Mouse (Mus musculus) spleen, adult 2 months (tissue): Measurements from ENCODE around the gene Rtcb.

Experiments used
- CTCF ChIP-seq: fragments of 200-500 bp; IDR thresholded peaks from 2 replicates; pipeline ENCODE4 v1.5.1; 2011; ENCODE audit warnings: mild to moderate bottlenecking, inconsistent platforms; ENCODE audit not compliant: insufficient read depth, insufficient read length, insufficient replicate concordance; ENCODE audit errors: extremely low read depth
- POLR2A ChIP-seq: fragments of 200-500 bp; IDR thresholded peaks from 2 replicates; pipeline ENCODE4 v1.6.1; 2011; ENCODE audit warnings: low read depth, low read length, inconsistent platforms

DNA sequence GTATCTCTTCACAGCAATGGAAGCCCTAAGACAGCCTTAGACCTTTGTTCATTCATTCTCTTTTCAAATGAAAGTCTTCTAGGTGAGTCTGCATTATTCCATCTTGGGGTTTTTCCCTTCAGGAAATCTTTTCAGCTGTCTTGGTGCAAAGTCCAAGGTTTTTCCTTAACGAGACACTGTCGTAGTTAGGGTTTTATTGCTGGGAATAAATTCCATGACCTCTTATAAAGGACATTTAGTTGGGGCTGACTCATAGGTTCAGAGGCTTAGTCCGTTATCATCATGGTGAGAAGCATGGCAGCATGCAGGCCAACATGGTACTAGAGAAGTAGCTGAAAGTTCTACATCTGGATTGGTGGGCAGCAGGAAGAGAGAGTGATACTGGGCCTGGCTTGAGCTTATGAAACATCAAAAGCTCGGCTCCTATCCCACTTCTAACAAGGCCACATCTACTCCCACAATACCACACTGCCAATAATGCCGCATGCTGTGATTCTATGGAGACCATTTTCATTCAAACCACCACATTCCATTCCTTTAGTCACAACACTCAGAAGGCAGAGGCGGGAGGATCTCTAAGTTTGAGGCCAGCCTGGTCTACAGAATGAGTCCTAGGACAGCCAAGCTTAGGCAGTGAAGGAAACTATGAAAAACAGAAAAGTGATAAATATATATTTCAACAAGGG is 21.2 kb downstream of the Rtcb start:
- no peak for TF ChIP-seq CTCF
- TF ChIP-seq POLR2A, result no peak
